Mouse (Mus musculus) myocyte (in vitro differentiated cells): ENCODE measurements around the gene C2cd2l.

Source experiments
- CEBPB ChIP-seq: IDR thresholded peaks from 2 replicates; pipeline ENCODE4 v1.6.1; 2011; ENCODE audit warnings: mild to moderate bottlenecking, moderate library complexity; ENCODE audit not compliant: poor library complexity, insufficient read depth, severe bottlenecking
- E2F4 ChIP-seq: IDR thresholded peaks from one replicate; pipeline ENCODE4 v1.6.1; 2011; ENCODE audit warnings: mild to moderate bottlenecking, control low read depth, moderate library complexity; ENCODE audit not compliant: insufficient read depth
- MAX ChIP-seq: IDR thresholded peaks from one replicate; pipeline ENCODE4 v1.6.1; 2011; ENCODE audit warnings: low read depth, mild to moderate bottlenecking, control low read depth
- MYOG ChIP-seq, 3 experiments: IDR thresholded peaks; one replicate each; pipeline ENCODE4 v1.6.1; 2011; ENCODE audit warnings: control low read depth in 2 of 3, low read depth in 2 of 3, mild to moderate bottlenecking in 2 of 3; ENCODE audit not compliant: insufficient read length in 2 of 3, control insufficient read depth in 1 of 3, insufficient read depth in 1 of 3
- POLR2A ChIP-seq: IDR thresholded peaks from one replicate; pipeline ENCODE4 v1.6.1; 2011; ENCODE audit warnings: low read depth, mild to moderate bottlenecking, control low read depth, moderate library complexity; ENCODE audit not compliant: insufficient read length
- POLR2AphosphoS2 ChIP-seq: IDR thresholded peaks from one replicate; pipeline ENCODE4 v1.6.1; 2011; ENCODE audit warnings: low read depth, control low read depth; ENCODE audit not compliant: insufficient read length
- SRF ChIP-seq: IDR thresholded peaks from one replicate; pipeline ENCODE4 v1.6.1; 2011; ENCODE audit warnings: low read depth; ENCODE audit not compliant: control insufficient read depth, insufficient read length
- TCF12 ChIP-seq: IDR thresholded peaks from one replicate; pipeline ENCODE4 v1.6.1; 2011; ENCODE audit warnings: mild to moderate bottlenecking, control low read depth; ENCODE audit not compliant: poor library complexity, insufficient read depth, severe bottlenecking
- TCF3 ChIP-seq: IDR thresholded peaks from one replicate; pipeline ENCODE4 v1.6.1; 2011; ENCODE audit warnings: low read depth, control low read depth; ENCODE audit not compliant: insufficient read length
- USF1 ChIP-seq: IDR thresholded peaks from one replicate; pipeline ENCODE4 v1.6.1; 2011; ENCODE audit warnings: low read depth, mild to moderate bottlenecking, control low read depth, moderate library complexity

DNA sequence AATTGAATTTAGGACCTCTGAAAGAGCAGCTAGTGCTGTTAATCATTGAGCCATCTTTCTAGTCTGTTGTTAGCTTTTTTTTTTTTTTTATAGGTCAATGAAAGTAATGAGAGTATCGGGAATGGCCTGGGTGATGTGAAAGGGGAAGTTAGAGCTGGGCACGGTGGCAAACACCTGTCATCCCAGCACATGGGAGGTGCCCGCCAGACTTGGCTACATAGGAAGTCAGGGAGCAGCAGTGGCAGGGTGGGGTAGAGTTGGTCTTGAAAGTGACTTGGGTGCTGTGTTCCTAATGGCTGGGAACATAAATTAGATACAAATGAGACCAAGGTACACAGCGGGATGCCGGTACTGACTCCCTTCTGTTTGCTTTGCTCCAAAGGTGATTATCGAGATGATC lies 10.7 kb upstream of the C2cd2l start:
- TF ChIP-seq USF1 (no peak), POLR2A (no peak), TCF12 (no peak), MAX (no peak), TCF3 (no peak), SRF (no peak), POLR2AphosphoS2 (no peak), E2F4 (no peak), MYOG (IDR thresholded peaks at IDR 0.05; ENCODE audit: control insufficient read depth in 1 of 3, insufficient read depth in 1 of 3, insufficient read length in 2 of 3, low read depth in 2 of 3) (no peak), CEBPB (no peak)
